Mouse (Mus musculus): ENCODE results near the gene Atg5. TPM values are rescaled to one million over a fixed set of nuclear protein-coding genes. Genes with fewer than 3 reads are reported as not detected.

Gene Atg5
- total and polyA plus RNA-seq, 2 experiments from 2014 or later = 27.7 to 50.3 TPM

DNA sequence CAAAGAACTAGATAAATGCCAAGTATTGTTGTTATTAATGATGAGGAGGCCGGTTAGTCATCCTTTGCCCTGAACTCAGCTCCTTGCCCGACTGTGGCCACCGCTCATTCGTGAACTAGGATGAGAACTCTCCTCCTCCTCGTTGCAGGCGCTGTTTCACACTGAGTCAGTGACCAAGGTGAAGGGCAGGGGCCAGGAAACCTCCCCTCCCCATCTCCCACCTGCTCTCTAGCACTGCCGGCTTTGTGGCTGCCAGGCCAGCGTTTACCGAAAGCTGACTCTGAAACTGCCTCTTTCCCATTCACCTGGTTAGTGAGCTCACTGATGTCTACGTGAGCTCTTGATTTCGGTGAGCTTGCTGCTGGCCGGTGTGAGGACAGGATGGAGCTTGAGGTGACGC, 132.4 kb downstream of the Atg5 start:
- Histone ChIP-seq H3K9me3 (ENCODE audit: low read length) (no peaks in the 10 kb centered on the region), H3K27ac (ENCODE audit: low read depth, low read length) (no peak overlapping the region), H3K9ac (no peak overlapping the region), H3K4me1 (ENCODE audit: insufficient read depth) (no peaks in the 10 kb centered on the region), H3K4me3 (ENCODE audit: low read depth, low read length) (no peak overlapping the region), H3K27me3 (ENCODE audit: insufficient read depth, low read length) (no peaks in the 10 kb centered on the region), H3K36me3 (ENCODE audit: insufficient read depth) (no peaks in the 10 kb centered on the region), H3K4me2 (ENCODE audit: low read depth) (no peak overlapping the region)
- ATAC-seq (no peak), DNase-seq (no peak)
- 67% methylated on average over 13 of the region's 13 CpGs for WGBS
- no peak for TF ChIP-seq CTCF (IDR thresholded peaks at IDR 0.05; ENCODE audit: low read depth)

DNA sequence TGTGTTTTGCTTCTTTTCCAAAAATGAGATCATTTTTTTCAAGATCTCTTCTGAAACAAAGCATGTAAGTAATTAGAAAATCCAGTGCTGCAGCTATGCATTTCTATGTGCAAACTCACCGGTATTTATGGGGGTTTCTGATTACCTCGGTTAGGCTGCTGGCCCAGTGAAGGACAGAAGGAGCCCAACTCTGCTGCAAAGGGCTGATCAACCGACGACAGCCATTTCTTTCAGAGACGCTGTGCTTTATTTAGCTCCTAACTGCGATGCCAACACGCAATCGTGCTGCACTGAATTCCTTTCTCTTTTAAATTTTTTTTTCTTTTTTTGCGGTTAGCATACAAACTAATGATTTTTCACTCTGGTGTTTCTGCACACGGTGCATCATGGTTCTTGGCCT, 133.4 kb downstream of the Atg5 start:
- DNase-seq = peak; percentile 63
- TF ChIP-seq CTCF (IDR thresholded peaks at IDR 0.05; ENCODE audit: low read depth) = no peak
- 25% methylated on average over 10 of the region's 10 CpGs for WGBS

GRCm38 (mm10) chr10:44403415-44403814, 135.3 kb downstream of the Atg5 start:
- 80% methylated on average over 7 of the region's 7 CpGs for WGBS
- H3K27ac ChIP-seq (ENCODE audit: low read depth, low read length) = no peak overlapping the region
- H3K9ac ChIP-seq = no peak overlapping the region
- no peak for TF ChIP-seq CTCF (IDR thresholded peaks at IDR 0.05; ENCODE audit: low read depth)
- H3K36me3 ChIP-seq (ENCODE audit: insufficient read depth) = no peaks in the 10 kb centered on the region
- no peaks in the 10 kb centered on the region for H3K9me3 ChIP-seq (ENCODE audit: low read length)
- no peak for ATAC-seq
- no peaks in the 10 kb centered on the region for H3K27me3 ChIP-seq (ENCODE audit: insufficient read depth, low read length)
- H3K4me3 ChIP-seq (ENCODE audit: low read depth, low read length) = no peak overlapping the region
- DNase-seq = no peak
- H3K4me1 ChIP-seq (ENCODE audit: insufficient read depth) = no peaks in the 10 kb centered on the region
- H3K4me2 ChIP-seq (ENCODE audit: low read depth) = no peak overlapping the region

More for the DNA sequence above, 133.4 kb downstream of the Atg5 start:
- peak; percentile 79 for ATAC-seq
- Histone ChIP-seq H3K36me3 (ENCODE audit: insufficient read depth) (no peaks in the 10 kb centered on the region), H3K4me3 (ENCODE audit: low read depth, low read length) (no peak overlapping the region), H3K27me3 (ENCODE audit: insufficient read depth, low read length) (no peaks in the 10 kb centered on the region), H3K9ac (0 out of 2 replicates have a peak overlapping the region, but pooled peaks have one; percentile 31), H3K4me2 (ENCODE audit: low read depth) (peak overlapping the region; percentile 13; the same call in 1 of the 2 replicates), H3K27ac (ENCODE audit: low read depth, low read length) (0 out of 2 replicates have a peak overlapping the region, but pooled peaks have one; percentile 29), H3K4me1 (ENCODE audit: insufficient read depth) (no peaks in the 10 kb centered on the region), H3K9me3 (ENCODE audit: low read length) (no peaks in the 10 kb centered on the region)

DNA sequence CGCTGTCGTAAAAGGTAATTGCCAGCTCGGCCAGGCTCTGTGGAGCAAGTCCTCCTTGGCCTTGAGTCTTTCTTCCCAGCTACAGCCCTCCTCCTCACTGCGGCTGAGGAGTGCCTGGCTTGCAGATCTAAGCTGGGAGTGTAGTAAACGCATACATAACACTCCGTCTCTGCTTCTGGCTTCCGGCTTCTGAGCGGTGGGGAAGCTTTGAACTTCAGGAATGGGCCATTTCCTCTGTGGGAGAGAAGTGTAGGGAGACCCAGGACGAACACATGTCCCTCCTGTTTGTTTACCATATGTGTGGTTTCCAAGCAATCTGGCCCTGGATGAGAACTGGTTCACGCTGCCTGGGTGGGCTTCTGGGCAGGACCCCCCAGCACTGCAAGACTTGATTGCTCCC, 140.9 kb downstream of the Atg5 start:
- H3K4me1 ChIP-seq (ENCODE audit: insufficient read depth) = no peaks in the 10 kb centered on the region
- no peak overlapping the region for H3K9ac ChIP-seq
- no peak overlapping the region for H3K4me2 ChIP-seq (ENCODE audit: low read depth)
- H3K27me3 ChIP-seq (ENCODE audit: insufficient read depth, low read length) = no peaks in the 10 kb centered on the region
- no peak overlapping the region for H3K4me3 ChIP-seq (ENCODE audit: low read depth, low read length)
- H3K9me3 ChIP-seq (ENCODE audit: low read length) = no peaks in the 10 kb centered on the region
- no peak overlapping the region for H3K27ac ChIP-seq (ENCODE audit: low read depth, low read length)
- WGBS = 84% methylated on average over 10 of the region's 10 CpGs
- H3K36me3 ChIP-seq (ENCODE audit: insufficient read depth) = no peaks in the 10 kb centered on the region
- DNase-seq = no peak
- no peak for TF ChIP-seq CTCF (IDR thresholded peaks at IDR 0.05; ENCODE audit: low read depth)
- ATAC-seq = no peak

- no peak overlapping the region for H3K4me3 ChIP-seq (ENCODE audit: low read depth, low read length)
- TF ChIP-seq CTCF (IDR thresholded peaks at IDR 0.05; ENCODE audit: low read depth) = no peak
- H3K36me3 ChIP-seq (ENCODE audit: insufficient read depth) = no peaks in the 10 kb centered on the region
- no peaks in the 10 kb centered on the region for H3K27me3 ChIP-seq (ENCODE audit: insufficient read depth, low read length)
- WGBS = 82% methylated on average over 11 of the region's 11 CpGs
- no peaks in the 10 kb centered on the region for H3K9me3 ChIP-seq (ENCODE audit: low read length)
- H3K27ac ChIP-seq (ENCODE audit: low read depth, low read length) = no peak overlapping the region
- no peak overlapping the region for H3K9ac ChIP-seq
- no peak overlapping the region for H3K4me2 ChIP-seq (ENCODE audit: low read depth)
- ATAC-seq (no peak), DNase-seq (no peak)
- H3K4me1 ChIP-seq (ENCODE audit: insufficient read depth) = no peaks in the 10 kb centered on the region
Measured at GRCm38 (mm10) chr10:44409958-44410357, 141.8 kb downstream of the Atg5 start.

MicroRNAs within 50 kb of the gene (microRNA counts, 519-probe panel; counts per million panel counts)
- microRNA mmu-miR-1929 = not detected

Small RNAs within 50 kb of the gene (microRNA-seq; reads per million reads assigned to microRNA genes)
- gene Mir1929 = 0.77 to 1.1 reads per million in 2 experiments

Other genes with a start within 250 kb of the Atg5 start
- 0.77 and 0.90 TPM in 2 replicates for gene Crybg1, start 119.5 kb upstream of the Atg5 start, total RNA-seq (2014; rRNA removed)
- 0.19 and 0.25 TPM in 2 replicates for gene Crybg1, start 119.5 kb upstream of the Atg5 start, polyA plus RNA-seq (2015; fragmentation: Nextera tagmentation; extraction: Ambion mirVana)

Measured in forebrain, postnatal 0 days (tissue).